ENCODE assay signal across 8 mouse cellular contexts in genomic region chr10:13090596-13091424, GRCm38 (mm10). TPM values are rescaled to one million over a fixed set of nuclear protein-coding genes. Genes with fewer than 3 reads are reported as not detected.
DNase-seq lines count a peak whose midpoint lies in the region; ATAC-seq and TF ChIP-seq lines count a peak whose summit lies in the region.

No protein-coding gene starts in this region.

- H3K27ac ChIP-seq in forebrain, embryonic 13.5 days: peak overlapping the region; percentile 36; the same call in 1 of the 2 replicates
- H3K27ac ChIP-seq in heart, embryonic 16.5 days (ENCODE audit: low read length): peak overlapping the region; percentile 61
- H3K27ac ChIP-seq in liver, embryonic 14.5 days: no peak overlapping the region
- H3K27ac ChIP-seq in neural tube, embryonic 11.5 days (ENCODE audit: low read depth, low read length): no peak overlapping the region

- WGBS in forebrain, embryonic 13.5 days: 50% methylated on average over 69 of the region's 70 CpGs
- 38% methylated on average over 70 of the region's 70 CpGs for WGBS in heart, embryonic 16.5 days
- WGBS in liver, embryonic 14.5 days (ENCODE audit: insufficient replicate concordance): 39% methylated on average over 70 of the region's 70 CpGs
- WGBS in neural tube, embryonic 11.5 days: 41% methylated on average over 70 of the region's 70 CpGs

- H3K36me3 ChIP-seq in forebrain, embryonic 13.5 days (ENCODE audit: poor library complexity, severe bottlenecking): no peaks in the 10 kb centered on the region
- H3K36me3 ChIP-seq in heart, embryonic 16.5 days (ENCODE audit: control insufficient read depth, insufficient read depth): peaks cover 4% of the 10 kb centered on the region; the same call in 1 of the 2 replicates
- no peaks in the 10 kb centered on the region for H3K36me3 ChIP-seq in liver, embryonic 14.5 days (replicated peaks; ENCODE audit: control insufficient read depth, insufficient read depth, low read depth)
- no peaks in the 10 kb centered on the region for H3K36me3 ChIP-seq in neural tube, embryonic 11.5 days (ENCODE audit: control insufficient read depth, insufficient read depth, low read length)

- H3K9me3 ChIP-seq in forebrain, embryonic 13.5 days (replicated peaks): peaks cover 23% of the 10 kb centered on the region
- H3K9me3 ChIP-seq in heart, embryonic 16.5 days (replicated peaks; ENCODE audit: control insufficient read depth, low read length): peaks cover 21% of the 10 kb centered on the region
- no peaks in the 10 kb centered on the region for H3K9me3 ChIP-seq in liver, embryonic 14.5 days (ENCODE audit: control insufficient read depth, low read length)
- H3K9me3 ChIP-seq in neural tube, embryonic 11.5 days (ENCODE audit: control insufficient read depth, low read length): peaks cover 14% of the 10 kb centered on the region

- H3K4me2 ChIP-seq in forebrain, embryonic 13.5 days: peak overlapping the region; percentile 59
- H3K4me2 ChIP-seq in heart, embryonic 16.5 days (ENCODE audit: low read depth, low read length): peak overlapping the region; percentile 63
- peak overlapping the region; percentile 41 for H3K4me2 ChIP-seq in liver, embryonic 14.5 days (ENCODE audit: low read depth)
- H3K4me2 ChIP-seq in neural tube, embryonic 11.5 days (ENCODE audit: low read depth): peak overlapping the region; percentile 44

- H3K4me1 ChIP-seq in forebrain, embryonic 13.5 days: 0 out of 2 replicates have a peak, but pooled peaks cover 11% of the 10 kb centered on the region
- peaks cover 8% of the 10 kb centered on the region for H3K4me1 ChIP-seq in heart, embryonic 16.5 days (ENCODE audit: control insufficient read depth, insufficient read depth, low read length)
- H3K4me1 ChIP-seq in liver, embryonic 14.5 days (replicated peaks; ENCODE audit: control insufficient read depth in 2 of 2, insufficient read depth in 2 of 2, low read length in 1 of 2): no peaks in the 10 kb centered on the region
- no peaks in the 10 kb centered on the region for H3K4me1 ChIP-seq in neural tube, embryonic 11.5 days (ENCODE audit: control insufficient read depth, insufficient read depth, low read length)

- H3K4me3 ChIP-seq in forebrain, embryonic 13.5 days: peak overlapping the region; percentile 60
- H3K4me3 ChIP-seq in heart, embryonic 16.5 days (ENCODE audit: low read length): peak overlapping the region; percentile 63
- peak overlapping the region; percentile 35 to 44 for H3K4me3 ChIP-seq in liver, embryonic 14.5 days (ENCODE audit: insufficient read depth in 1 of 2, low read depth in 2 of 2, low read length in 2 of 2)
- H3K4me3 ChIP-seq in neural tube, embryonic 11.5 days (ENCODE audit: low read depth, low read length): peak overlapping the region; percentile 56

- peak overlapping the region; percentile 80 for H3K9ac ChIP-seq in forebrain, embryonic 13.5 days
- H3K9ac ChIP-seq in heart, embryonic 16.5 days (ENCODE audit: low read length): peak overlapping the region; percentile 77
- no peak overlapping the region for H3K9ac ChIP-seq in liver, embryonic 14.5 days (replicated peaks)
- peak overlapping the region; percentile 66 for H3K9ac ChIP-seq in neural tube, embryonic 11.5 days (ENCODE audit: low read length)

- H3K27me3 ChIP-seq in forebrain, embryonic 13.5 days: no peaks in the 10 kb centered on the region
- no peaks in the 10 kb centered on the region for H3K27me3 ChIP-seq in heart, embryonic 16.5 days (ENCODE audit: control insufficient read depth, insufficient read depth, low read length)
- peaks cover 26% of the 10 kb centered on the region for H3K27me3 ChIP-seq in liver, embryonic 14.5 days (ENCODE audit: control insufficient read depth, insufficient read depth, low read length)
- no peaks in the 10 kb centered on the region for H3K27me3 ChIP-seq in neural tube, embryonic 11.5 days (ENCODE audit: control insufficient read depth, insufficient read depth, low read length)

- ATAC-seq in CD4-positive, CD25-positive, alpha-beta regulatory T cell, adult 4 months: peak; percentile 72
- ATAC-seq in forebrain, embryonic 13.5 days: peak; percentile 97
- ATAC-seq in heart, embryonic 16.5 days (replicated peaks; ENCODE audit: extremely low read depth, insufficient read depth, low FRiP score): peak; percentile 95
- peak; percentile 28 for ATAC-seq in liver, embryonic 14.5 days (ENCODE audit: insufficient read depth)
- ATAC-seq in neural tube, embryonic 11.5 days (ENCODE audit: insufficient read depth, low FRiP score, low TSS enrichment): peak; percentile 92

- no peak for TF ChIP-seq EP300 in liver, embryonic 14.5 days (IDR thresholded peaks at IDR 0.05; ENCODE audit: low read depth)

- TF ChIP-seq CTCF in liver, embryonic 14.5 days (IDR thresholded peaks at IDR 0.05; ENCODE audit: low read depth): no peak

- peak; percentile 26 for DNase-seq in c-Kit-positive CD71-negative TER-119-negative erythroid progenitor cells, embryonic 14.5 days (ENCODE audit: low read depth)
- peak; percentile 59 to 84 for DNase-seq in kidney, postnatal 25 days
- peak in 1 of 3 experiments; percentile 4 for DNase-seq in liver, embryonic 14.5 days (ENCODE audit: low read depth in 3 of 3, low spot score in 3 of 3)
- peak; percentile 86 for DNase-seq in neural tube, embryonic 11.5 days (ENCODE audit: low spot score)
- DNase-seq in telencephalon, adult 2 months (ENCODE audit: low read depth, low spot score): peak; percentile 62

RNA-seq across cellular contexts. Expression of gene Plagl1, which starts 30.5 kb away (rescaled TPM):
- polyA plus RNA-seq in CD4-positive, CD25-positive, alpha-beta regulatory T cell, adult 4 months (2017; shearing (Covaris generic)): 1 to 10 TPM; 2.4 to 2.7 TPM
- polyA plus RNA-seq in forebrain, embryonic 13.5 days (2015; fragmentation: Nextera tagmentation; extraction: Ambion mirVana): 58.0 and 67.0 TPM in 2 replicates
- 159 and 181 TPM in 2 replicates for polyA plus RNA-seq in heart, embryonic 16.5 days (2015; fragmentation: Nextera tagmentation; extraction: Ambion mirVana)
- 41.0 and 47.0 TPM in 2 replicates for polyA plus RNA-seq in liver, embryonic 14.5 days (2012; rRNA removed)
- 26.3 and 27.5 TPM in 2 replicates for polyA plus RNA-seq in liver, embryonic 14.5 days (2014; fragmentation: Nextera tagmentation; extraction: Ambion mirVana)
- 147 and 150 TPM in 2 replicates for polyA plus RNA-seq in neural tube, embryonic 11.5 days (2014; fragmentation: Nextera tagmentation; extraction: Ambion mirVana)

Comparison
In these comparisons a context has a peak if more than half of its experiments do, and no peak if none do; other contexts are left out.
1. ATAC-seq: peak in every context shown above with its lines; median percentile 97 in forebrain, embryonic 13.5 days; 95 in heart, embryonic 16.5 days; 92 in neural tube, embryonic 11.5 days; 72 in CD4-positive, CD25-positive, alpha-beta regulatory T cell, adult 4 months; 28 in liver, embryonic 14.5 days.
2. H3K27ac ChIP-seq: peak in forebrain, embryonic 13.5 days (single experiment) and heart, embryonic 16.5 days (single experiment); none in liver, embryonic 14.5 days (single experiment) and neural tube, embryonic 11.5 days (single experiment).
3. RNA of gene Plagl1, which starts 30.5 kb away (polyA plus RNA-seq): 159 to 181 TPM in heart, embryonic 16.5 days, 147 to 150 TPM in neural tube, embryonic 11.5 days, 58.0 to 67.0 TPM in forebrain, embryonic 13.5 days and 26.3 to 47.0 TPM in liver, embryonic 14.5 days; 2.4 to 2.7 TPM in CD4-positive, CD25-positive, alpha-beta regulatory T cell, adult 4 months; every median in the first group is over 4 times any median in the second.
4. Peak in every context shown above with its lines, with median percentiles within 50 percentile points of each other: H3K4me2 ChIP-seq and H3K4me3 ChIP-seq.